Mouse (Mus musculus): Measurements from ENCODE around the gene Nt5c3.

- TF ChIP-seq POLR2A (IDR thresholded peaks at IDR 0.05; ENCODE audit: extremely low read depth, insufficient read depth, low read length) (no peak), CTCF (IDR thresholded peaks at IDR 0.05; ENCODE audit: low read depth, low read length) (no peak)
Measured at GRCm38 (mm10) chr6:56832830-56833229, 90.9 kb downstream of the Nt5c3 start.

All from liver, adult 2 months (tissue).